Mouse (Mus musculus) liver, embryonic 14.5 days (tissue): ENCODE results near the gene Ing1.

Source experiments
- CTCF ChIP-seq: IDR thresholded peaks from 2 replicates; pipeline ENCODE4 v1.5.1; 2016; ENCODE audit warnings: antibody characterized with exemption, low read depth, control low read depth
- EP300 ChIP-seq: IDR thresholded peaks from 2 replicates; pipeline ENCODE4 v1.6.1; 2016; ENCODE audit warnings: antibody characterized with exemption, low read depth

- no peak for TF ChIP-seq EP300
- TF ChIP-seq CTCF, result no peak
Observed at GRCm38 (mm10) chr8:11564721-11565120, 9.3 kb downstream of the Ing1 start.
